Comparison of ENCODE assay signal across 9 mouse cellular contexts in genomic region chr15:102421437-102421836, GRCm38 (mm10). TPM values are rescaled to one million over a fixed set of nuclear protein-coding genes. Genes with fewer than 3 reads are reported as not detected.
DNase-seq lines count a peak whose midpoint lies in the region; ATAC-seq and TF ChIP-seq lines count a peak whose summit lies in the region.
"Had no signal": no experiment of that assay in that cellular context is flagged by ENCODE, and none has a peak within 500 bp of the region (broad histone marks: within the 10 kb centered on the region; RNA-seq: fewer than 3 reads in every experiment).

No protein-coding gene starts in this region.

- intact Hi-C loops in heart, postnatal 10 days (cut with DNase I), result loop anchor here (1.0 kb wide), 1 partner anchor 40 kb away; no protein-coding TSS in a partner anchor

- peak; percentile 60 to 78 for DNase-seq in heart, postnatal 10 days
- peak; percentile 33 to 49 for DNase-seq in spleen, adult 2 months (ENCODE audit: low read depth in 1 of 2, low spot score in 2 of 2)
- no peak for DNase-seq in spleen, adult 12 weeks (ENCODE audit: low spot score)
- peak; percentile 83 for DNase-seq in brain, embryonic 14.5 days (ENCODE audit: low read depth)
- peak; percentile 68 for DNase-seq in lung, postnatal 14 days
- DNase-seq in ovary, adult 18-20 months (ENCODE audit: low spot score), result no peak
- DNase-seq in layer of hippocampus, adult 9-11 months, result no peak

- H3K9ac ChIP-seq in heart, embryonic 12.5 days, result no peak overlapping the region

- H3K27me3 ChIP-seq in heart, embryonic 12.5 days (replicated peaks), result no peaks in the 10 kb centered on the region
- H3K27me3 ChIP-seq in spleen, adult 2 months (ENCODE audit: control insufficient read depth, insufficient read depth, low read length), result no peaks in the 10 kb centered on the region

- no peaks in the 10 kb centered on the region for H3K9me3 ChIP-seq in heart, embryonic 12.5 days (replicated peaks)

- H3K27ac ChIP-seq in heart, embryonic 12.5 days (ENCODE audit: poor library complexity, severe bottlenecking), result no peak overlapping the region
- H3K27ac ChIP-seq in spleen, adult 2 months (ENCODE audit: insufficient read depth, low read length), result no peak overlapping the region

- H3K4me3 ChIP-seq in heart, embryonic 12.5 days, result no peak overlapping the region
- no peak overlapping the region for H3K4me3 ChIP-seq in spleen, adult 2 months (ENCODE audit: extremely low read depth, insufficient read depth, insufficient read length)

- H3K4me2 ChIP-seq in heart, embryonic 12.5 days, result no peak overlapping the region

- peaks cover 35% of the 10 kb centered on the region for H3K36me3 ChIP-seq in heart, embryonic 12.5 days
- H3K36me3 ChIP-seq in spleen, adult 2 months (ENCODE audit: control insufficient read depth, insufficient read depth, low read length), result peaks cover 6% of the 10 kb centered on the region; the same call in 1 of the 2 replicates

- TF ChIP-seq POLR2A in spleen, adult 2 months (IDR thresholded peaks at IDR 0.05; ENCODE audit: low read depth, low read length), result no peak
- no peak for TF ChIP-seq POLR2A in brain, embryonic 14.5 days (IDR thresholded peaks at IDR 0.05; ENCODE audit: borderline replicate concordance, extremely low read depth, insufficient read depth, insufficient read length, poor library complexity, severe bottlenecking)

- no peak for ATAC-seq in heart, embryonic 12.5 days (ENCODE audit: insufficient number of reproducible peaks, low FRiP score)

- 60% methylated on average over 3 of the region's 3 CpGs for WGBS in heart, embryonic 12.5 days
- 52% methylated on average over 3 of the region's 3 CpGs for WGBS in spleen, adult 2 months

- H3K4me1 ChIP-seq in heart, embryonic 12.5 days (replicated peaks), result 0 out of 2 replicates have a peak, but pooled peaks cover 8% of the 10 kb centered on the region
- H3K4me1 ChIP-seq in spleen, adult 2 months (ENCODE audit: control insufficient read depth, insufficient read depth, insufficient read length), result no peaks in the 10 kb centered on the region

- no peak for TF ChIP-seq CTCF in spleen, adult 2 months (IDR thresholded peaks at IDR 0.05; ENCODE audit: extremely low read depth, insufficient read depth, insufficient read length, insufficient replicate concordance)
- TF ChIP-seq CTCF in brain, embryonic 14.5 days (IDR thresholded peaks at IDR 0.05; ENCODE audit: borderline replicate concordance, extremely low read depth, insufficient read depth, insufficient read length), result peak; percentile 38; the same call in 1 of the 2 replicates

RNA-seq across cellular contexts. Expression of gene Sp1, which starts 15.5 kb away (rescaled TPM):
- 10 to 100 TPM; 57.7 to 68.4 TPM for total RNA-seq in heart, postnatal 10 days (2021)
- 6.9 and 7.3 TPM in 2 replicates for polyA plus RNA-seq in heart, embryonic 12.5 days (2016; fragmentation: Nextera tagmentation; extraction: Ambion mirVana)
- polyA plus RNA-seq in spleen, adult 2 months (2012; rRNA removed), result 19.6 and 22.7 TPM in 2 replicates
- 19.2 and 20.8 TPM in 2 replicates for polyA plus RNA-seq in brain, embryonic 14.5 days (2012; rRNA removed)

RNA-seq across cellular contexts. Expression of gene Amhr2, which starts 23.7 kb away (rescaled TPM):
- 1 to 10 TPM in 1 of 2 experiments, under 1 TPM in 1; 0.67 to 1.4 TPM for total RNA-seq in heart, postnatal 10 days (2021)
- polyA plus RNA-seq in heart, embryonic 12.5 days (2016; fragmentation: Nextera tagmentation; extraction: Ambion mirVana), result 0.38 and 0.71 TPM in 2 replicates
- polyA plus RNA-seq in spleen, adult 2 months (2012; rRNA removed), result 0.56 and 0.66 TPM in 2 replicates
- 0.48 and 0.53 TPM in 2 replicates for polyA plus RNA-seq in brain, embryonic 14.5 days (2012; rRNA removed)

RNA-seq across cellular contexts. Expression of gene Prr13, which starts 37.4 kb away (rescaled TPM):
- 10 to 100 TPM; 23.3 to 27.3 TPM for total RNA-seq in heart, postnatal 10 days (2021)
- 116 and 119 TPM in 2 replicates for polyA plus RNA-seq in heart, embryonic 12.5 days (2016; fragmentation: Nextera tagmentation; extraction: Ambion mirVana)
- polyA plus RNA-seq in spleen, adult 2 months (2012; rRNA removed), result 170 and 215 TPM in 2 replicates
- polyA plus RNA-seq in brain, embryonic 14.5 days (2012; rRNA removed), result 94.6 and 117 TPM in 2 replicates

RNA-seq across cellular contexts. Expression of gene Pcbp2, which starts 48.9 kb away (rescaled TPM):
- total RNA-seq in heart, postnatal 10 days (2021), result 100 to 1,000 TPM; 547 to 592 TPM
- 134 and 142 TPM in 2 replicates for polyA plus RNA-seq in heart, embryonic 12.5 days (2016; fragmentation: Nextera tagmentation; extraction: Ambion mirVana)
- 378 and 426 TPM in 2 replicates for polyA plus RNA-seq in spleen, adult 2 months (2012; rRNA removed)
- 569 and 716 TPM in 2 replicates for polyA plus RNA-seq in brain, embryonic 14.5 days (2012; rRNA removed)

RNA-seq across cellular contexts. Expression of gene Sp7, which starts 54.5 kb away (rescaled TPM):
- total RNA-seq in heart, postnatal 10 days (2021), result not detected
- polyA plus RNA-seq in heart, embryonic 12.5 days (2016; fragmentation: Nextera tagmentation; extraction: Ambion mirVana), result 0.34 and 0.58 TPM in 2 replicates
- polyA plus RNA-seq in spleen, adult 2 months (2012; rRNA removed), result not detected in 2 replicates
- polyA plus RNA-seq in brain, embryonic 14.5 days (2012; rRNA removed), result 0.69 and 4.1 TPM in 2 replicates
- polyA plus RNA-seq: large intestine, adult 2 months had no signal

Comparison
In these comparisons a context has a peak if more than half of its experiments do, and no peak if none do; other contexts are left out.
1. DNase-seq: peak in heart, postnatal 10 days (2 of 2), spleen, adult 2 months (2 of 2), brain, embryonic 14.5 days (single experiment) and lung, postnatal 14 days (single experiment); none in spleen, adult 12 weeks (single experiment), ovary, adult 18-20 months (single experiment) and layer of hippocampus, adult 9-11 months (single experiment).